Mouse (Mus musculus) megakaryocyte, embryonic 14.5 days (primary cell): ENCODE data around the gene Zfp706. TPM values are rescaled to one million over a fixed set of nuclear protein-coding genes. Genes with fewer than 3 reads are reported as not detected.

Experiments used
- H3K27me3 ChIP-seq: replicated peaks from 2 replicates; pipeline ENCODE3; 2012; ENCODE audit warnings: inconsistent platforms
- H3K36me3 ChIP-seq: replicated peaks from 2 replicates; pipeline ENCODE3; 2012; ENCODE audit warnings: low read length, inconsistent platforms, mixed read lengths
- H3K4me1 ChIP-seq: 2 replicates; pipeline ENCODE4 v1.6.1; 2012; ENCODE audit warnings: inconsistent platforms
- H3K4me3 ChIP-seq: replicated peaks from 2 replicates; pipeline ENCODE3; 2012; ENCODE audit warnings: moderate library complexity, mild to moderate bottlenecking, inconsistent platforms
- H3K9me3 ChIP-seq: 2 replicates; pipeline ENCODE4 v1.6.1; 2012; ENCODE audit warnings: inconsistent platforms
- FLI1 ChIP-seq: IDR thresholded peaks from 2 replicates; pipeline ENCODE4 v1.6.1; 2012; ENCODE audit warnings: low read length, inconsistent platforms, mixed read lengths
- GATA1 ChIP-seq: IDR thresholded peaks from 3 replicates; pipeline ENCODE4 v1.6.1; 2012; ENCODE audit warnings: mixed read lengths, low read length, inconsistent platforms, borderline replicate concordance
- polyA plus RNA-seq: library from polyadenylated mRNA; stranded (reverse); fragments of >175 nt; gene quantifications from 2 replicates; pipeline ENCODE4 v1.2.3, GENCODE M21; 2012; ENCODE audit warnings: low replicate concordance; ENCODE audit not compliant: insufficient read depth

Gene Zfp706
- polyA plus RNA-seq, 1 experiment = 24.7 TPM

DNA sequence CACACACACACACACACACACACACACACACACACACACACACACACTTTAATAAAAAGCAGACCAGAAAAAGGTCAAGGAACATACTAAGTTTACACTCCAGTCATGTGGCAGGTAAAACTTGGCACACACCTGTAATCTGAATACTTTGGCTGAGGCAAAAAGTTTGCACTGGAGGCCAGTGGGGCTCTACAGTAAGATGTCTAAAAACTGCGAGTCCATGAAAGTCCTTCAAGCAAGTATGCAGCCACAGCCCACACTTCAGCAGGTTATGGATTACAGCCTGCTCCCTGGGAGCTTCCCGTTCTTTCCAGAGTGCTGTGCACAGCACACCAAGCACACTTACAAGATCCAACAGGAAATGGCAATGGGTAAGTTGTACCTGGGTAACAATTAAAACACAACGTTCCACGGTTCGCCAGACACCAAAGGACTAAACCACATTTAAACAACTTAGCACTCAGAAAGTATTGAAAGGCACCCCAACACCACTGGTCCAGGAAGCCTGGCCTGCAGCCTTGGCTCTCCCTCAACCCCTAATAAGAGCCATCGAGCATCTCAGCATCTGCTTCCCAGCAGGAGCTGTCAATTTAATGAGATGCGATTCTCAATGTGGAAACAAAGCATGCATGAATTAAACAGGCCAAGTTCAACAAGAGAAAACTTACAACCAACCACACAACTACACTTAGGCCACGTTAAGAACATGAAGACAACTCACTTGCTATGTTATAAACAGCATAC, 14.0 kb downstream of the Zfp706 start:
- TF ChIP-seq GATA1 = no peak
- TF ChIP-seq FLI1 = no peak
- no peak overlapping the region for H3K4me3 ChIP-seq
- peaks cover 78% of the 10 kb centered on the region for H3K36me3 ChIP-seq
- H3K9me3 ChIP-seq = no peaks in the 10 kb centered on the region
- no peaks in the 10 kb centered on the region for H3K27me3 ChIP-seq
- peaks cover 48% of the 10 kb centered on the region for H3K4me1 ChIP-seq

DNA sequence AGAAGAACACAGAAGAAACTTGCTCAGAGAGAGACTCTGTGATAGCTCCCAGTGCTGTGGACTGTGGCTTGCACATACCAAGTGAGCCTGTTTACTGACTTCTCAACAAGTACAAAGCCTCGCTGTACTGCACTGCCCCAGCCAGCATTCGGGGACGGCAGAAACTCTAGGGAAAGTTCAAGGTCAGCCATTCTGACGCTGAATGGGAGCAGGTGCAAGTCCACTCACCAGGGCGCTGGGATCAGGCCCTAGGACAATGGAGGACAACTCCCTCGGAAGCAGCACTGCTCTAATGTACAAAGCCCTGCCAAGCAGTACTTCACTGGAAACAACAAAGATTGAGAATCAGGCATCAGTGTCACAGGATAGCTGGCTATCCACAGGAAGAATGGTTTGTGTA, 16.2 kb downstream of the Zfp706 start:
- no peaks in the 10 kb centered on the region for H3K27me3 ChIP-seq
- no peak overlapping the region for H3K4me3 ChIP-seq
- TF ChIP-seq GATA1 (no peak), FLI1 (no peak)
- H3K4me1 ChIP-seq = peaks cover 67% of the 10 kb centered on the region
- peaks cover 71% of the 10 kb centered on the region for H3K36me3 ChIP-seq
- H3K9me3 ChIP-seq = no peaks in the 10 kb centered on the region

DNA sequence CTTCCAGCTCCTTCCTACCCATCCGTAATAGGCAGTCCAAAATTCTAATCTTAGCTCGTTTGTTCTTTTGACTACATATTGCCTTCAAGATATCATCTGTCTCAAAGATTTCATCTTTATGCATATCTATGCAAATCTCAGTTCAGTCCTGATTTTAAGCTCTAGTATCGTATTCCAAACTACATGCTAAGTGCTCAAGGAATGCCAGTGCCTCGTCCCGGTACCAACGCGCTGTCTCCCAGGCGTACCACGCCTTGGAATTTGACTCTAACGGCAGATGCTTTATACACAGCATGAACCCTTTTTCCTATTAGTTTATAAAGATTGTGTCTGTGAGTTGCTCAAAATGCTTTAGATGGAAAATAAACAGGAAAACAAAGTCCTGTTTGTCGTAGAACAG, 17.7 kb downstream of the Zfp706 start:
- H3K9me3 ChIP-seq = no peaks in the 10 kb centered on the region
- H3K4me3 ChIP-seq = no peak overlapping the region
- H3K36me3 ChIP-seq = peaks cover 72% of the 10 kb centered on the region
- TF ChIP-seq FLI1 (no peak), GATA1 (no peak)
- H3K4me1 ChIP-seq = peaks cover 77% of the 10 kb centered on the region
- no peaks in the 10 kb centered on the region for H3K27me3 ChIP-seq

DNA sequence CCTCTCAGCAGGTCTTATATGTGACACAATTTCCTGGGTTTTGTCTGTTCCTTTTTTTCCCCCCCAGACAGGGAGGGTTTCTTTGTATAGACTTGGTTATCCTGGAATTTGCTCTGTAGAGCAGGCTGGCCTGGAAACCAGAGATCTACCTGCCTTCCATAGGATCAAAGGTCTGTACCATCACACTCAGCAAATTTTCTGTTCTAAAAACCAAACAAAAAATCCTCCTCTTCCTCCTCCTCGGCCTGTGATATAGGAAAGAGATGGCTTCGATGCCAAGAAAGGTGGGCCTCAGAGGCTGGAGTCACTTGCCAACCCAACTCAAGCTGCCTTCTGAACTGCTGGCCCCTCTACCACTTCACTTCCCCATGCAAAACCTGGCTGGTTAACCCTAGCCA, 18.9 kb downstream of the Zfp706 start:
- Histone ChIP-seq H3K4me3 (no peak overlapping the region), H3K36me3 (peaks cover 72% of the 10 kb centered on the region), H3K27me3 (no peaks in the 10 kb centered on the region), H3K9me3 (no peaks in the 10 kb centered on the region), H3K4me1 (peaks cover 85% of the 10 kb centered on the region)
- TF ChIP-seq FLI1 (no peak), GATA1 (no peak)

DNA sequence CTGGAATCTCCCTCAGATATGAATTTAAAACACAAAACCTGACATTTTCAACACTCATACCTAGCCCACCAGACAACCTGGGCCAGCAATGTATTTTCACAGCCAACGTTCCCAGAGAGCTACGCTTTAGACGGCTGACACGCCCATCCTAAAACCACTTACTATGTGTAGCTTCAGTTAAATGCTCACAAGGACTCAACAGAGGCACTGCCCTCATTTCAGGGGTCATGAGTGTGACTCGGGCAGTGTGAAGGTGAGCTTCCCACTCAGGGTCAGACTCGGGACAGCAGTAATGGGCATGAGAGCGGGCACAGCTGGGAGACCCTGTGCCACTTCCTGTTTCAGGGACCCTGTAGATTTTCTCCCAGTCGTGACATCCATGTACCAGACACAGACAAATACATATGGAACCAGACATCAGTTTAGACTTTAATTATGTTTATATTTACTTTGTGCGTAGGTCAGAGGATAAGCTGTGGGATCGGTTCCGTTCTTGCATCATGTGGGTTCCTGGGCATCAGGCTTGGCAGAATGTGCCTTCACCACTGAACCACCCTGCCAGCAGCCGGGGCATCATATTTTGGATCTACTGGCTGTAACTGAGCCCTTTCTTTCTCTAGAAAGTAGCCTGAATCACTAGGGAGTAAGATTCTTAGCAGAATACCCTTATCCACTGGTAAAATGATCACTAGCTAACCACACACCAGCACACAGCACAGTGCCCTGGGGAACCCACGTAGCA, 19.4 kb downstream of the Zfp706 start:
- H3K9me3 ChIP-seq = no peaks in the 10 kb centered on the region
- TF ChIP-seq GATA1 = no peak
- TF ChIP-seq FLI1 = no peak
- no peaks in the 10 kb centered on the region for H3K27me3 ChIP-seq
- peaks cover 72% of the 10 kb centered on the region for H3K36me3 ChIP-seq
- H3K4me3 ChIP-seq = peak overlapping the region; percentile 76
- peaks cover 90% of the 10 kb centered on the region for H3K4me1 ChIP-seq

DNA sequence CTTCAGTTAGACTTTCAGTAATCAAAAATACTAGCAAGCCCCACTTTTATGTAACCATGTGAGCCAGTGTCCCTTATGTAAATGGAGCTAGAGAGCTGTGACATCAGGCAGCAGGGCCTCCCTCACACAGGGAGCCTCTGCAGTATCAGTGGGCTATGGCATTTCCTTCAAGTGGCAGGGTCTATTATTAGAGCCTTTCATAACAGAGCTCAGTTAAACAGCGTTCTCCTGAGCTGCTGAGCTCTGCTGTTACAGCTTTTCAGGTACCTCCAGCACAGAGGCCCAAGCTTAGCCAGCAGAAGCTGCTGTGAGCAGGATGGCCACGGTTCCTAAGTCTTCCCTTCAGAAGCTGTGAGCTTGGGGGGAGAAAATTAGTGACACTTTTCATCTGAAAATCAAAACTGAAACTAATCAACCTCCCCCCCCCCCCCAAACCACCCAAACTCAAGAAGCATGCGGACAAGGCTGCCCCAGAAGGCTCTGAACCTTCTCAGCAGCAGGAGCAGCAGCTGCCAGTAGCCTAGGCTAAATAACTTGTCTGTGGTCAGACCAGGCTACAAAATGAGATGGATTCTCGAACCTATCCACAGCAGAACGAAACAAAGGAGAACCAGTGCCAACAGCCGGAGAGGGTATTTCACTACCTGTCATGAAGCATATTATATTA, 20.2 kb downstream of the Zfp706 start:
- peaks cover 84% of the 10 kb centered on the region for H3K4me1 ChIP-seq
- TF ChIP-seq FLI1 (no peak), GATA1 (no peak)
- peaks cover 72% of the 10 kb centered on the region for H3K36me3 ChIP-seq
- H3K27me3 ChIP-seq = no peaks in the 10 kb centered on the region
- H3K4me3 ChIP-seq = peak overlapping the region; percentile 88
- no peaks in the 10 kb centered on the region for H3K9me3 ChIP-seq

DNA sequence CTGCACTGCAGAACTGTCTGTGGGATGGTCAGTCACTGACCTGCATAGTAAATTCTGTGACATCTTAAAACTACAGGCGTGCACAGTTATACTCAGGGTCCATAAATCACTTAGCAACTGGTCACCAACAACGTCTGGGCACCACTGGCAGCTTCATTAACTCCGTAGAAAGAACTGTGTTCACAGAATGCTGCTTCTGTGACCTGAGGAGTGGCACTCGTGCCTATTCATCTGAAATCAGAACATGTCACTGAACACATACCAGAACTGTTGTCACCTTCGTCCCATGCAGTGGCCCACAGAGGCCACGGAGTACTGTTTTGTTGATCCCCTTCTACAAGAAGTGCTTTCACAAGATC, 22.0 kb downstream of the Zfp706 start:
- Histone ChIP-seq H3K4me3 (no peak overlapping the region), H3K36me3 (peaks cover 68% of the 10 kb centered on the region), H3K9me3 (no peaks in the 10 kb centered on the region), H3K27me3 (no peaks in the 10 kb centered on the region), H3K4me1 (peaks cover 77% of the 10 kb centered on the region)
- TF ChIP-seq GATA1 = no peak
- no peak for TF ChIP-seq FLI1

DNA sequence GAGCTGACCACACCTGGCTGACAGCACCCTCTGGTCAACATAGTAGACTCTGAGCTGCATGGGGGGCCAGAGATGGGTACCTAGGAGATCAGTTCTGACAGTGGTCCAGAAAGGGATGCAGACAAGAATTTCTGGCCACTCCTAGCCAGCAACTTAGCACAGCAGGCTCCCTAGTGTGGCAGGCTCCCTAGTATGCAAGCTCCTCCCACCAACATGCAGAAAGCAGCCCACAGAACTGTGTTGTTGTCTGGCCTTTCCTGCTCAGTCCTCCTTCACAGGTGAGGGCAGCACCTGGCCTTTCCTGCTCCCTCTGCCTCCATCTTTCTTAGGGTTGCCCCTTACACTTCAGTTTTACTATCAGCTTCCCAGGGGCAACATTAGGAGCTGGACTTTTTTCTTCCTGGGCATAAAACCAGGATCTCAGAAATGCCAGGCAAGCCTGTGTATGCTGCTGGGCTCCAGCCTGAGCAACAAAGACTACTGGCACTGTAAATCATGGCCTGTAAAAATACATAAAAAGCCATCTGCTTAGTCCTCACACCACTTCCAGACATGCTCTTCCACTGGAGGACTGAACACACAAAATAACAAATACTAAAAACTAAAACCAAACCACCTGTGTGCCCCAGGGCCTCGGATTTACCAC, 22.5 kb downstream of the Zfp706 start:
- Histone ChIP-seq H3K4me1 (peaks cover 78% of the 10 kb centered on the region), H3K4me3 (no peak overlapping the region), H3K9me3 (no peaks in the 10 kb centered on the region), H3K27me3 (no peaks in the 10 kb centered on the region), H3K36me3 (peaks cover 63% of the 10 kb centered on the region)
- no peak for TF ChIP-seq FLI1
- no peak for TF ChIP-seq GATA1

DNA sequence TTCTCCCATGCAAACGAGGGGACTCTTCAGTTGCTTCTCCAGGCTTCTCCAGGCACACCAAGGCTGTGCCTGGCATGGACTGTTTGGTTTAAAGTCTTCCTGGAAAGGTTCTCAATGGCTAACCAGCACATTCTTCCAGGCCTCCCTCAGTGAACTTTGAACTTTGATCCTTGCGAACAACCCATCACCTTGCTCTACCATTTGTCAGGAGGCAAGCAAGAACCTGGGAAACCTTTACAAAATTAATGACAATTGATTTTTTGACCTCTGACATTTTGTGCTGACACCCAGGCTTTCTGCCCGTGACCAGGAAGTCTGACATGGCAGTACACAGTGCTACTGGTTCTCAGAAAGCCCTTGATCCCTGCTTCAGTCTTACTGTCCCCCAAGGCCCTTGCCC, 24.1 kb downstream of the Zfp706 start:
- Histone ChIP-seq H3K9me3 (no peaks in the 10 kb centered on the region), H3K4me1 (peaks cover 80% of the 10 kb centered on the region), H3K36me3 (peaks cover 51% of the 10 kb centered on the region), H3K4me3 (no peak overlapping the region), H3K27me3 (no peaks in the 10 kb centered on the region)
- TF ChIP-seq FLI1 = no peak
- TF ChIP-seq GATA1 = no peak

DNA sequence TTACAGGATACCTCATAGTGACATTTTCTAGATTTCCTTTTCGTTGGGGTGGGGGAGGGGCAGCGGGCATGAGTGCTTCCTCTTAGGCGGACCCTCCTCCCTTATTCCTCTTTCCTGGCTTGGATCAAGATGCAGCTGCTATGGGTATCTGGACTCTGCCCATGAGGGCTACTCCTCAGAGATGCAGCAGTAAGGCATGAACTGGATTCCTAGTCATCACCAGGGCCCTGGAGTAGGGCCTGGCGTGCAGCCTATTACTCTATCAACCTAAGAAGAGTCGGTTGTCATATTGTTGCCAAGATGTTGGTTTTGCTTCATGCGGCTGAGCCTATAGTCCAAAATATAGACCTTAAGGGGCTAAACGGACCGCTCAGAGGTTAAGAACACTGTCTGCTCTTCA, 27.3 kb downstream of the Zfp706 start:
- TF ChIP-seq GATA1 (no peak), FLI1 (no peak)
- Histone ChIP-seq H3K9me3 (peaks cover 13% of the 10 kb centered on the region), H3K4me1 (peaks cover 68% of the 10 kb centered on the region), H3K4me3 (peak overlapping the region; percentile 29), H3K27me3 (peaks cover 2% of the 10 kb centered on the region), H3K36me3 (peaks cover 39% of the 10 kb centered on the region)
